Mouse (Mus musculus): ENCODE measurements around the gene Prickle2. TPM values are rescaled to one million over a fixed set of nuclear protein-coding genes. Genes with fewer than 3 reads are reported as not detected.

Prickle2 gene
- total RNA-seq, 2 experiments from 2014 or later, result 10.8 to 11.4 TPM

DNA sequence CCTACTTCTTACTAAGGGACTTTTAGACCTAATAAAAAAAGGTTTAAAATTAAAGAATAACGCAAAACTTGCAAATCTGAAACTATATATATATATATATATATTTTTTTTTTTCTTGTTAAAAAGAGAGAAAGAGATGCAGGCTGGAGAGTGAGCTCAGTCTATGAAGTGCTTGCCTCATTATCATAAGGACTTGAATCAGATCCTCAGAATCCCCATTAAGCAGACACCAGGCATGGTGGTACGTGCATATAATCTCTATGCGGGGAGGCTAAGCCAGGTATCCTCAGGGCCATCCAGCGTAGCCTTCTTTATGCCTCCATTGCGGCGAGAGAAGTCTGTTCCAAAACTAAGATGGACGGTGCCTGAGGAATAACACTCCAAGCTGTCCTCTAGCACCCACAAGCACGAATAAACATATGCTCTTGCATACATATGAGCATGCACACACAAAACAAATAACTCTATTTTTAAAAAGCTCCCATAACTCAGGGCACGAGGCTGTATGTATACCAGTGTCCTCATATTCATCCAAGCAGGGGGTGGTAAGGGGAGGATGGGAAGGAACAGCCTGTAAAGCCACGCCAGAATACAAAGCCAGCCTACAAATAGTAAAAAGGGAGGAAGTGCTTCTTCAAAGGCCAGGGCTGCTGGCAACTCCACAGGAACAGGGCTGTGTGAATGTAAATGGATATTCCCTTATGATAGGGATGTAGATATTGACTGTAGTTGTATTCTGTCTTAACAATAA, 358.5 kb downstream of the Prickle2 start:
- no peak for DNase-seq

GRCm38 (mm10) chr6:92346729-92347128, 359.2 kb downstream of the Prickle2 start:
- DNase-seq, result no peak

- no peak for DNase-seq
These were observed 360.8 kb downstream of the Prickle2 start for GRCm38 (mm10) chr6:92345151-92345550.

DNA sequence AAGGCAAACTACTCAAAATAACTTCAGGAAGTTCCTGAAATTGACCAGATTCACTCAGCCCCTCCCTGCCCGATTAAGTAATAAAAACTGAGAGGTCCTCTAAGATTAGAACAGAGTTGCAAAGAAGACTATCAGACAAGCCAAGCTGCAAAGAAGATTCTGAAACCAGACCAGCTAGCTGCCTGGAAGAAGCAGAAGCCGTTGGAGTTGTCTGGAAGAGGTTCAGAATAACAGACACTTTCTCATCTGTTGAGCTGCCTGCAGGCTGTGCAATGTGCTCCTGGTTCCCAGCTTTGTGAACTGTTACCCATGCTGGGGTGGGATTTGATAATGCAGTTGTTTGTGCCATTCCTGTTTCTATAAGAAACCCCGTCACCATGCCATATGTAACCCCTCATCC, 361.4 kb downstream of the Prickle2 start:
- no peak for DNase-seq

Other genes with a start within 250 kb of the Prickle2 start
- under 1 TPM; 0.33 to 0.43 TPM for gene A730049H05Rik, start 110.3 kb upstream of the Prickle2 start, total RNA-seq (2021)
- under 1 TPM; 0.09 to 0.14 TPM for gene Gm15737, start 163.2 kb upstream of the Prickle2 start, total RNA-seq (2021)
- 10 to 100 TPM; 48.8 to 49.6 TPM for gene Adamts9, start 237.3 kb upstream of the Prickle2 start, total RNA-seq (2021)

All from heart, postnatal 4 days (tissue).